Mouse (Mus musculus) kidney, embryonic 16.5 days (tissue): ENCODE results near the gene Tdrd9. TPM values are rescaled to one million over a fixed set of nuclear protein-coding genes. Genes with fewer than 3 reads are reported as not detected.

ENCODE experiments used
- ATAC-seq: fragments of 200-750 bp; cut with Nextera tagmentation; 2 replicates; pipeline ENCODE4 v1.8.0; 2017; ENCODE audit warnings: moderate TSS enrichment; ENCODE audit not compliant: low FRiP score, low TSS enrichment
- H3K27ac ChIP-seq: fragments of 300-500 bp; sonication (generic); 2 replicates; pipeline ENCODE4 v1.5.1; 2014; ENCODE audit warnings: low read length
- H3K27me3 ChIP-seq: fragments of 300-500 bp; sonication (generic); 2 replicates; pipeline ENCODE4 v1.6.1; 2014; ENCODE audit warnings: low read length, control low read depth, mixed read lengths; ENCODE audit not compliant: insufficient read depth
- H3K36me3 ChIP-seq: fragments of 300-500 bp; sonication (generic); 2 replicates; pipeline ENCODE4 v1.6.1; 2014; ENCODE audit warnings: low read length, control low read depth, mixed read lengths; ENCODE audit not compliant: insufficient read depth
- H3K4me1 ChIP-seq: fragments of 300-500 bp; sonication (generic); 2 replicates; pipeline ENCODE4 v1.6.1; 2014; ENCODE audit warnings: low read length, control low read depth, mixed read lengths; ENCODE audit not compliant: insufficient read depth
- H3K4me2 ChIP-seq: fragments of 300-500 bp; sonication (generic); replicated peaks from 2 replicates; pipeline ENCODE4 v1.6.1; 2014; ENCODE audit warnings: low read depth, low read length
- H3K4me3 ChIP-seq: fragments of 300-500 bp; sonication (generic); 2 replicates; pipeline ENCODE4 v1.5.1; 2014; ENCODE audit warnings: mild to moderate bottlenecking, low read length
- H3K9ac ChIP-seq: fragments of 300-500 bp; sonication (generic); replicated peaks from 2 replicates; pipeline ENCODE4 v1.6.1; 2014; ENCODE audit warnings: low read length
- H3K9me3 ChIP-seq: fragments of 300-500 bp; sonication (generic); 2 replicates; pipeline ENCODE4 v1.6.1; 2016; ENCODE audit warnings: low read length, control low read depth
- WGBS: fragments of 180-500 bp; shearing (Covaris S2); extraction: QIAGEN DNeasy Blood & Tissue Kit; methylation state at CpG from one replicate; pipeline ENCODE4 v1.1.7; 2014; 5-methylcytosine and 5-hydroxymethylcytosine counted together
- polyA plus RNA-seq: library from polyadenylated mRNA; unstranded; fragments of >200 nt; fragmentation: Nextera tagmentation; extraction: Ambion mirVana; gene quantifications from 2 replicates; pipeline ENCODE4 v1.2.1, GENCODE M21; 2015

Tdrd9 gene
- 0.45 and 0.75 TPM in 2 replicates for polyA plus RNA-seq

- WGBS, result 83% methylated on average over 18 of the region's 18 CpGs
- H3K27me3 ChIP-seq, result no peaks in the 10 kb centered on the region
These were observed at the start of gene Tdrd9 for GRCm38 (mm10) chr12:111971231-111971686. Gene Tdrd9, plus strand, starts transcription at chr12:111971559.

GRCm38 (mm10) chr12:111923117-111923516 lies 48.2 kb upstream of the Tdrd9 start:
- H3K4me3 ChIP-seq, result no peak overlapping the region
- 90% methylated on average over 6 of the region's 6 CpGs for WGBS
- H3K27ac ChIP-seq, result no peak overlapping the region
- H3K4me2 ChIP-seq, result no peak overlapping the region
- no peak for ATAC-seq
- no peaks in the 10 kb centered on the region for H3K9me3 ChIP-seq
- no peaks in the 10 kb centered on the region for H3K36me3 ChIP-seq
- peaks cover 4% of the 10 kb centered on the region; the same call in 1 of the 2 replicates for H3K4me1 ChIP-seq
- no peaks in the 10 kb centered on the region for H3K27me3 ChIP-seq
- no peak overlapping the region for H3K9ac ChIP-seq

More at GRCm38 (mm10) chr12:111971231-111971686, at the start of gene Tdrd9:
- Histone ChIP-seq H3K9ac (no peak within 1 kb of the TSS), H3K27ac (no peak within 1 kb of the TSS), H3K4me1 (peaks cover under 1% of the 10 kb centered on the region; the same call in 1 of the 2 replicates), H3K4me3 (no peak within 1 kb of the TSS), H3K36me3 (no peaks in the 10 kb centered on the region), H3K9me3 (no peaks in the 10 kb centered on the region), H3K4me2 (no peak within 1 kb of the TSS)
- ATAC-seq, result no peak

DNA sequence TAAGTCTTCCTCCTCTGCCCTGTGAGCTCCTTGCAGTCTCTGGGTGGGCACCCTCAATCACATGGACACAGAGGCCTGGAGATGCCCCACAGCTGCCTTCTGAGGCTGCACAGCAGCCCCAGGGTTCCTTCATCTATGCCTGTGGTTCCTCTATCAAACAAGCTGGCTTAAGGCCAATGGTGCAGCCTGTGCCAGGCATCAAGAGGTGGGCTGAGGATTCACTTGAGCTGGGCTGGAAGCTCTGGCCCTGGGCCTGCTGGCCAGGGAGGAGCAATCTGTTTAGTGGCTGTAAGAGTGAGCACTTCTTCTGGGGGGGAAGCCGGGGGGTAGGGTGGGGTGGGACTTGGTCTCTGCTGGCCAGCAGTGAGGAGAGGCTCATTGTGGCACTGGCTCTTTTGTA lies 44.0 kb upstream of the Tdrd9 start:
- H3K4me1 ChIP-seq, result peaks cover 12% of the 10 kb centered on the region
- no peaks in the 10 kb centered on the region for H3K9me3 ChIP-seq
- H3K36me3 ChIP-seq, result no peaks in the 10 kb centered on the region
- H3K4me2 ChIP-seq, result no peak overlapping the region
- no peak for ATAC-seq
- H3K9ac ChIP-seq, result no peak overlapping the region
- 88% methylated on average over 1 of the region's 1 CpGs for WGBS
- no peak overlapping the region for H3K27ac ChIP-seq
- H3K27me3 ChIP-seq, result no peaks in the 10 kb centered on the region
- no peak overlapping the region for H3K4me3 ChIP-seq

- Histone ChIP-seq H3K4me1 (peaks cover 24% of the 10 kb centered on the region), H3K27me3 (no peaks in the 10 kb centered on the region), H3K9ac (no peak overlapping the region), H3K36me3 (no peaks in the 10 kb centered on the region), H3K27ac (no peak overlapping the region), H3K4me2 (no peak overlapping the region), H3K4me3 (no peak overlapping the region), H3K9me3 (no peaks in the 10 kb centered on the region)
- ATAC-seq, result no peak
- WGBS, result 70% methylated on average over 18 of the region's 18 CpGs
These were observed 42.9 kb upstream of the Tdrd9 start for GRCm38 (mm10) chr12:111928411-111928966.

GRCm38 (mm10) chr12:111931411-111932025 lies 39.8 kb upstream of the Tdrd9 start:
- Histone ChIP-seq H3K4me1 (peaks cover 38% of the 10 kb centered on the region), H3K4me3 (no peak overlapping the region), H3K36me3 (no peaks in the 10 kb centered on the region), H3K9ac (no peak overlapping the region), H3K27ac (no peak overlapping the region), H3K9me3 (no peaks in the 10 kb centered on the region), H3K4me2 (no peak overlapping the region), H3K27me3 (no peaks in the 10 kb centered on the region)
- WGBS, result 72% methylated on average over 9 of the region's 9 CpGs
- ATAC-seq, result no peak

DNA sequence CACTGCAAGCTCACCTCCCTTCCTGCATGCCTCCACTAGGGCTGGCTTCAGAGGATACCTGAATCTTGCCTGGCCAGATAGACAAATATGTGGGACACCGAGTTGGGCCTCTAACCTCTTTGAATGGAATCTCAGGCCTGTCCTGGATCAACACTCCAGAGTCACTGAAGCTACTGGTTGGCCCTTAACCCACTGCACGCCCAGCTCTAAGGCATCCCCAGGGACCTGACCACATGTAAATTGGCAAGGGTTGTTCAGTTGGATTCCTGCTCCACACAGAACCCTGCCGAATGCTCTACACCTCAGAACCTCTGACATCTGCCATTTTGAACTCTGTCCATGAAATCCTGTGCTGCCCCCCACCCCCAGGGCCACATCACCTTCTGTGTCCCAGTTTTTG lies 38.8 kb upstream of the Tdrd9 start:
- ATAC-seq, result no peak

DNA sequence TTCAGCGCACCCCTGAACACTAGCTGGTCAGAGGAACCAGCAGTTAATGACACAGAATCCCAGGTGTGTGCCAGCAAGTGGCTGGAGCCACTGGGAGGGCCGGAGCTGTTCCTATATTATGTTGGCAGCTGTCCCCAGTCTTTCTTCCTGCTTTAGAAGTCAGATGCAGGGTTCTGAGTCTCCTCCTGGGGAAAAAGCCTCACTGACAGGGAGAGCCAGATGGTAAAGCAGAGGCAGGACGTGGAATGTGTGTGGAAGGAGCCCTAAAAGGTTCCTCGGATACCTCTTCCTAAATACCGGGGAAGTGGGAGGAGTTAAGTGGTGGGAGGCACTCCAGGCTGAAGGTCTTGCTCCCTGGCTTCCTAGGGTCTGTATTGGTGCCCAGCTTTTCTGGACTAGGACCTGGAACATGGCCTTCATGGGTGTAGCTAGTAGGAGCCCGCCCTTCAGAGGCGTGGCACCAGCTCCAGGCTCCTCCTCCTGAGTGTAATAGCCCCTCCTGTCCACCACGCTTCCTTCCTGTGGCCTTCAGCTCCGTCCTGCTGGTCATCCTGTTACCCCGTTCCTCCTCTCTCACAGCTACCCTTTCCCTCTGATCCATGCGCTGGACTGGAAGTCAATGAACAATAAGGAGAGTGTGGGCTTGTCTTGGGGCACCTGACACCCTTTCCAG lies 38.2 kb upstream of the Tdrd9 start:
- WGBS, result 40% methylated on average over 11 of the region's 11 CpGs
- no peaks in the 10 kb centered on the region for H3K36me3 ChIP-seq
- ATAC-seq, result peak; percentile 37
- no peaks in the 10 kb centered on the region for H3K9me3 ChIP-seq
- peak overlapping the region; percentile 27; the same call in 1 of the 2 replicates for H3K4me2 ChIP-seq
- no peaks in the 10 kb centered on the region for H3K27me3 ChIP-seq
- H3K9ac ChIP-seq, result 0 out of 2 replicates have a peak overlapping the region, but pooled peaks have one; percentile 37
- H3K27ac ChIP-seq, result peak overlapping the region; percentile 55
- no peak overlapping the region for H3K4me3 ChIP-seq
- peaks cover 54% of the 10 kb centered on the region for H3K4me1 ChIP-seq

More for the DNA sequence above, 38.8 kb upstream of the Tdrd9 start:
- peak overlapping the region; percentile 55 for H3K27ac ChIP-seq
- no peak overlapping the region for H3K9ac ChIP-seq
- no peak overlapping the region for H3K4me2 ChIP-seq
- H3K4me1 ChIP-seq, result peaks cover 48% of the 10 kb centered on the region
- WGBS, result 51% methylated on average over 3 of the region's 3 CpGs
- no peak overlapping the region for H3K4me3 ChIP-seq
- H3K27me3 ChIP-seq, result no peaks in the 10 kb centered on the region
- H3K36me3 ChIP-seq, result no peaks in the 10 kb centered on the region
- no peaks in the 10 kb centered on the region for H3K9me3 ChIP-seq

GRCm38 (mm10) chr12:111933971-111934370 lies 37.4 kb upstream of the Tdrd9 start:
- no peak for ATAC-seq
- no peaks in the 10 kb centered on the region for H3K36me3 ChIP-seq
- 56% methylated on average over 2 of the region's 2 CpGs for WGBS
- H3K27me3 ChIP-seq, result no peaks in the 10 kb centered on the region
- no peak overlapping the region for H3K4me3 ChIP-seq
- H3K4me2 ChIP-seq, result peak overlapping the region; percentile 27; the same call in 1 of the 2 replicates
- H3K27ac ChIP-seq, result peak overlapping the region; percentile 55
- H3K9me3 ChIP-seq, result no peaks in the 10 kb centered on the region
- H3K4me1 ChIP-seq, result peaks cover 62% of the 10 kb centered on the region
- H3K9ac ChIP-seq, result no peak overlapping the region

GRCm38 (mm10) chr12:111936706-111937550 lies 34.4 kb upstream of the Tdrd9 start:
- 34% methylated on average over 24 of the region's 24 CpGs for WGBS
- peak overlapping the region; percentile 94 for H3K27ac ChIP-seq
- peak; percentile 77 for ATAC-seq
- H3K36me3 ChIP-seq, result no peaks in the 10 kb centered on the region
- no peaks in the 10 kb centered on the region for H3K9me3 ChIP-seq
- no peak overlapping the region; the same call in 1 of the 2 replicates for H3K4me3 ChIP-seq
- peak overlapping the region; percentile 34 for H3K4me2 ChIP-seq
- H3K4me1 ChIP-seq, result peaks cover 57% of the 10 kb centered on the region
- H3K9ac ChIP-seq, result peak overlapping the region; percentile 46
- no peaks in the 10 kb centered on the region for H3K27me3 ChIP-seq
